Mouse (Mus musculus): ENCODE measurements around the gene Taar8c. TPM values are rescaled to one million over a fixed set of nuclear protein-coding genes. Genes with fewer than 3 reads are reported as not detected.
"Not testable (repeated sequence)": the region's sequence is repeated elsewhere in the genome, so short reads cannot be mapped to it uniquely, and the experiment has no call there.

Taar8c gene
- total RNA-seq, 2 experiments from 2014 or later, result not detected

DNA sequence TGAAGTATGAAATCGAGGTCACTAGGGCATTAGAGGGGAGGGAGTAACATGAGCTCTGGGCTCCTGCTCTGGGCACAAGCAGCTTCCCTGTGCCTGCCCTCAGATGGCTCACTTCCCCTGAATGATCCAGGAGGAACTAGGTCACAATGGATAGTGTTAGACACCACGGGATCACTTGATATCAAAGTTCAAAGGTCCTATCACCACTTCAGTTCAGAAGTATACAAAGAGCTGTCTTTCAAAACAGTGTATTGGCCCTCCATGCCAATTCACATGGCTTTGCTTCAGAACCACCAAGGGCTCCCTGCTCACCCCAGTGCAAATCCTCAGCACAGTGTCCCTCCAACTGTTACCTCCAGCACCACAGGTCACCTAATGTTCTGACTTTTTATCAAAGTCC lies 27.0 kb downstream of the Taar8c start:
- not testable (repeated sequence) for DNase-seq (ENCODE audit: low spot score in 2 of 2)

DNA sequence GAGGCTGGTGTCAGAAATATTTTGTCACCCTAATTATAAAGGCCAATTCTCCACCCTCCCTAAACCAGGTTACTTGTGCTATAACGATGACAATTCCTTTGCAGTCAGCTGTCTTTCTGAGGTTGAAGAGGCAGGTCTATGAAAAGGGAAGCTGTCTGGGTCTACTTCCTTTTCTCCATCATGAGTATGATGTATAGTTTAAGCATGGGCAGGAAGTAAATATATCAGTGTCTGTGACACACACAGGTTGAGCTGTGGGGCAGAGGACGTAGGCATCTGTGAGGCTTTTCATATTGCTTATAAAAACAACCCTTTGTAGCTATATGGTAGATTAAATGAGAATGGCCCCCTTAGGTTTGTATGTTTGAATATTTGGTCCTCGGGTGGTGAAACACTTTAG lies 42.7 kb downstream of the Taar8c start:
- DNase-seq (ENCODE audit: low spot score in 2 of 2), result no peak

- DNase-seq (ENCODE audit: low spot score in 2 of 2), result no peak
Measured at GRCm38 (mm10) chr10:24052039-24052438, 49.7 kb downstream of the Taar8c start.

Other genes with a start within 250 kb of the Taar8c start
- under 1 TPM in 1 of 2 experiments, not detected in 1; 0.37 TPM for gene Vnn1, start 207.2 kb downstream of the Taar8c start, total RNA-seq (2021)
- not detected for gene Taar1, start 181.6 kb downstream of the Taar8c start, total RNA-seq (2021)
- not detected for gene Taar2, start 163.3 kb downstream of the Taar8c start, total RNA-seq (2021)
- gene Taar3, start 152.4 kb downstream of the Taar8c start, total RNA-seq (2021), result not detected
- not detected for gene Taar4, start 141.4 kb downstream of the Taar8c start, total RNA-seq (2021)
- gene Taar5, start 131.2 kb downstream of the Taar8c start, total RNA-seq (2021), result not detected
- not detected for gene Taar6, start 116.3 kb downstream of the Taar8c start, total RNA-seq (2021)
- not detected for gene Taar7a, start 108.4 kb downstream of the Taar8c start, total RNA-seq (2021)
- not detected for gene Taar7b, start 102.0 kb downstream of the Taar8c start, total RNA-seq (2021)
- gene Taar7d, start 74.7 kb downstream of the Taar8c start, total RNA-seq (2021), result not detected
- gene Taar7e, start 64.3 kb downstream of the Taar8c start, total RNA-seq (2021), result not detected
- not detected for gene Taar7f, start 52.4 kb downstream of the Taar8c start, total RNA-seq (2021)
- gene Taar8a, start 25.4 kb downstream of the Taar8c start, total RNA-seq (2021), result not detected
- not detected for gene Taar8b, start 9.6 kb downstream of the Taar8c start, total RNA-seq (2021)
- gene Taar9, start 7.6 kb upstream of the Taar8c start, total RNA-seq (2021), result not detected
- gene Stx7, start 47.4 kb upstream of the Taar8c start, total RNA-seq (2021), result 100 to 1,000 TPM; 134 to 140 TPM
- gene Moxd1, start 121.6 kb upstream of the Taar8c start, total RNA-seq (2021), result 10 to 100 TPM; 10.1 to 11.4 TPM

All from layer of hippocampus, adult 18-20 months (tissue).